Mouse (Mus musculus): ENCODE measurements at regions not wholly inside any gene's neighbourhood (a gene's known extent, or its start where the extent isn't known, plus 50 kb on each side); places are given as distances from the start of the nearest gene placed in this dataset.

DNA sequence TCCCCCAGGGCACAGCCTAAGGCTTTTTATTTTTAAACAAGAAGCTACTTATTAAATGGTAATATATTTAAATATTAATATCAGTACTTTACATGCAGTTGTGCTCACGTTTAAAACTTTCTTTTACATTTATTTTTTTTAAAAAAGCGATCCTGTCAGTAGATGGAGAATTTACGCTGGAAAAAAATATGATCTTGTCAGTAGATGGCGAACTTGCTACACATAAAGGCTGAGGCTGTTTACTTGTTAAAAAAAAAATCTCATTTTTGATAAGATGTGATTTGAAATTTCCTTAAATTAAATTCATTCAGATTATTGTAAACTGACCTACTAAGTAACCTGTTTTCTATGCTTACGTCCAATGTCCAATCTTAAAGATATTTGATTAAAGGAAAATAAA lies 441.7 kb upstream of the BB014433 start:
- Histone ChIP-seq H3K4me1 (ENCODE audit: control insufficient read depth in 1 of 2, insufficient read depth in 2 of 2, low read length in 2 of 2) (no peaks in the 10 kb centered on the region), H3K4me3 (ENCODE audit: control insufficient read depth in 1 of 2, insufficient read depth in 1 of 2, low read depth in 2 of 2, low read length in 2 of 2) (no peak overlapping the region)

GRCm38 (mm10) chr8:15470561-15470960 lies 424.7 kb upstream of the BB014433 start:
- TF ChIP-seq TCF12 (IDR thresholded peaks at IDR 0.05; ENCODE audit: low read depth, low read length) (no peak), NELFE (IDR thresholded peaks at IDR 0.05; ENCODE audit: low read depth, low read length) (no peak), USF2 (IDR thresholded peaks at IDR 0.05; ENCODE audit: borderline replicate concordance in 1 of 2, insufficient read depth in 1 of 2, low read depth in 1 of 2, low read length in 2 of 2) (no peak), EP300 (IDR thresholded peaks at IDR 0.05; ENCODE audit: low read depth in 1 of 2, low read length in 2 of 2) (no peak), SMC3 (IDR thresholded peaks at IDR 0.05; ENCODE audit: low read depth, low read length) (no peak), UBTF (IDR thresholded peaks at IDR 0.05; ENCODE audit: borderline replicate concordance, insufficient read depth, low read depth, low read length) (no peak), POLR2A (IDR thresholded peaks at IDR 0.05; ENCODE audit: control insufficient read depth in 1 of 2, insufficient read depth in 1 of 2, low read depth in 1 of 2, low read length in 2 of 2, poor library complexity in 1 of 2) (no peak), POLR2AphosphoS2 (IDR thresholded peaks at IDR 0.05; ENCODE audit: low read length) (no peak)
- H3K9me3 ChIP-seq (replicated peaks; ENCODE audit: insufficient read depth, low read length): no peaks in the 10 kb centered on the region
- H3K79me2 ChIP-seq (ENCODE audit: control insufficient read depth, insufficient read depth, low read length, poor library complexity): no peaks in the 10 kb centered on the region
- H3K4me3 ChIP-seq (ENCODE audit: control insufficient read depth in 1 of 2, insufficient read depth in 1 of 2, low read depth in 2 of 2, low read length in 2 of 2): no peak overlapping the region
- no peak overlapping the region for H3K9ac ChIP-seq (ENCODE audit: control insufficient read depth, low read depth, low read length, poor library complexity, severe bottlenecking)
- no peaks in the 10 kb centered on the region for H3K36me3 ChIP-seq (ENCODE audit: control insufficient read depth in 1 of 2, insufficient read depth in 2 of 2, low read length in 2 of 2)
- no peaks in the 10 kb centered on the region for H3K27me3 ChIP-seq (ENCODE audit: control insufficient read depth in 1 of 2, insufficient read depth in 2 of 2, low read length in 2 of 2)
- DNase-seq (ENCODE audit: low read depth, low spot score): no peak
- H3K27ac ChIP-seq (ENCODE audit: control insufficient read depth, low read depth, low read length): no peak overlapping the region
- no peaks in the 10 kb centered on the region for H3K4me1 ChIP-seq (ENCODE audit: control insufficient read depth in 1 of 2, insufficient read depth in 2 of 2, low read length in 2 of 2)

More for the DNA sequence above, 441.7 kb upstream of the BB014433 start:
- TF ChIP-seq KAT2A (conservative IDR thresholded peaks at IDR 0.05; ENCODE audit: low read depth, low read length) (no peak), MAFK (IDR thresholded peaks at IDR 0.05; ENCODE audit: borderline replicate concordance, low read depth, low read length) (no peak), GATA1 (IDR thresholded peaks at IDR 0.05; ENCODE audit: low read depth, low read length) (no peak), RCOR1 (IDR thresholded peaks at IDR 0.05; ENCODE audit: low read depth, low read length) (no peak), RAD21 (IDR thresholded peaks at IDR 0.05; ENCODE audit: low read depth, low read length) (no peak; the same call in none of the 2 replicates), SIN3A (IDR thresholded peaks at IDR 0.05; ENCODE audit: low read length) (no peak), GABPA (IDR thresholded peaks at IDR 0.05; ENCODE audit: low read depth, low read length) (no peak), TCF12 (IDR thresholded peaks at IDR 0.05; ENCODE audit: low read depth, low read length) (no peak), ETS1 (IDR thresholded peaks at IDR 0.05; ENCODE audit: low read depth, low read length) (no peak)
- Histone ChIP-seq H3K27me3 (ENCODE audit: control insufficient read depth in 1 of 2, insufficient read depth in 2 of 2, low read length in 2 of 2) (no peaks in the 10 kb centered on the region), H3K36me3 (ENCODE audit: control insufficient read depth in 1 of 2, insufficient read depth in 2 of 2, low read length in 2 of 2) (no peaks in the 10 kb centered on the region), H3K79me2 (ENCODE audit: control insufficient read depth, insufficient read depth, low read length, poor library complexity) (no peaks in the 10 kb centered on the region), H3K27ac (ENCODE audit: control insufficient read depth, low read depth, low read length) (no peak overlapping the region), H3K9ac (ENCODE audit: control insufficient read depth, low read depth, low read length, poor library complexity, severe bottlenecking) (no peak overlapping the region), H3K9me3 (replicated peaks; ENCODE audit: insufficient read depth, low read length) (no peaks in the 10 kb centered on the region)
- DNase-seq (ENCODE audit: low read depth, low spot score): no peak

Data from MEL (cell line).